Mouse (Mus musculus) spleen, embryonic (tissue): ENCODE measurements around the gene Pex11g.

Source experiments
- CTCF ChIA-PET: fragments of 350-600 bp; sonication (Branson Sonifier 250); formaldehyde crosslinking; loops from one replicate; lab custom pipeline; 2022; lab: Charles Lee

Gene Pex11g

DNA sequence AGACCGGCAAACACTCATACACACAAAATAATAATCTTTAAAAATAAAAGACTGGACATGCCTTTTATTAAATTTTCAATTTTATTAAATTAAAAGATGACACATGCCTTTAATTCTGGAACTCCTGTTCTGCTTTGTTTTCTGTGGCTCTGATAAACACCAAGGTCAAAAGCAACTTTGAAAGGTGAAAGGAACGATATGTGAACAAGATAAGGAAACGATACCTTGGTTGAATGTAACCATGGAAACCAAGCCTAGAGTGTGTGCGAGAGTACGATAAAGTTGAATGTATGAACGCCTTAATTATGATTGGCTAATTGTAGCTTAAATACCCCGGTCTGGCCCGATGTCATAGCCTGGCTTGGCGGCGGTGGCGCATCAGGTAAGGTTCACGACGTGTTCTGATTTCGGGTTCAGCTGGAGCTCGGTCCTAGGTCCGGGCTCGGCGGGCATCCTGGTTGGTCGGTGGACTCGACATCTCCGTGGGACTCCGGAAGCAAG lies 14.8 kb upstream of the Pex11g start:
- CTCF ChIA-PET = no interaction called here

DNA sequence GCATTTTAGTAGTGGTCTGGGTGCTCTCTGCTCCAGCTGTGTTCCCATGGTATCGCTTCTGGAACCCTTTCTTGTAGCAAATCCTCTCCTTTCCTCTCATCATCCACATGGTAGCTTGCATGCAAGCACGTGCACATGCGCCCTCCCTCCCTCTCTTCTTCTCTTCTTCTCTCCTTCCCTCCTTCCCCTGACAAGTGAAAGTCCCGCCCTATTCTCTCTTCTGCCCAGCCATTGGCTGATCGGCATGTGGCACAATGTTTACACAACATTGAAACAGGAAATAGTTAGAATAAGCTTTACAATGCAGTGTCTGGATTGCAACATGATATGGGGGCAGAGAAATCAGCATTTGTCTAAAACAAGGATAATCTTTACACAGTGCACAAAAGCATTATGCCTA lies 14.1 kb upstream of the Pex11g start:
- CTCF ChIA-PET = interaction anchor here (0.6 kb wide), 1 partner anchor 134 kb away, joined by 3 read pairs; no protein-coding TSS in a partner anchor

DNA sequence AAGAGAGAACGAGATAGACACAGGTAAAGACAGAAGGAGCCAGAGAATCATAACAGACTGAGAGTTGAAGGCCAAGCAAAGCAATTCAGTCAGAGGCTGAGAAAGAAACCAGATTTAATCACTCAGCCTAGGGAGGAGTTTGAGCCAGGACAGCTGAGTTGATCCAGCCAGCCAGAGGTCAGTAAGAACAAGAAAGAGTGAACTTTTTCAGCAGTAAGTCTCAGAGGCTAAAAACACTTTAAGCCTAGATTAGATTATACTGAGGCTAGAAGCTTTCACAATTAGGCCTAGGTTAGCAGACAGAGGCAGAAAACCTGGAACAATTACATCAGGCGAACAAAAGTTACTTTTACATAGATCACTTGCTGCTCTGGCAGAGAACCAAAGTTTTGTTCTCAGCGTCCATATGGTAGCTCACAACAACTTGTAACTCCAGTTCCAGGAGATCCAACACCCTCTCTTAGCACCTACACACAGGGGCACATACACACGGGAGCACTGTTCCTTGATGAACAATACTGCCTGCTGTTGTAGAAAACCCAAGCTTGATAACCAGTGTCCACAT lies 12.8 kb upstream of the Pex11g start:
- CTCF ChIA-PET = interaction anchor here (0.7 kb wide), 1 partner anchor 27 kb away, joined by 3 read pairs; no protein-coding TSS in a partner anchor

DNA sequence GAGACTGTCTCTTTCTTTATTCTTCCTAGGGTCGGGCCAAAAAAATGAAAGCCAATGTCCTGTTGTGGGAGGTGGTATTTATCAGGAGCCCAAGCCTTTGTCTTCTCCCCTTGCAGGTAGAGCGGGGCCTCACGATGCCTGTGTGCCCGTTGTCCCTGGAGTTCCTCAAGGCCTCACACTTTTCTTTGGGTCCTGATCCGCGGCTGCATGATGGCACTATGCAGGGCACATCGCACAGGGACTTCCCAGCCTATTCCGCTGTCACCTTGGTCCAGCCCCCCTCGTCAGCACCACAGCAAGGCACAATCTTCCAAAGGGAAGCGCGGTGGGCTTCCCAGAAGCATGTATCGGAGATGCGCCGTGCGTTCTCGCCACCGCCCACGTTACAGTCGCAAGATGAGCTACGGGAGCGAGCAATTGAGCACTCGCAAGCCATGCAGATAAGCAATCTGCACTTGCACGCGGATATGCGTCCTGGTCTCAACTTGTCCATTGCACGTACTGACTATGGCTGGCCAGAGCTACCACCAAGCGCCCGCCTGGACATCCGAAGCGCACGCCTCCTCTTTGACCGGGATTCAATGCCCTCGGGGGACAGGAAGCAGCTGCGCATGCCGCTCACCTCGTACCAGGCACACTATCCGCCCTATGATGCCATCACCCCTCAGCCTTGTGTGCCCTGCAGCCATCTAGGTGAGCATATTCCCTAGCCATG lies 8.4 kb upstream of the Pex11g start:
- CTCF ChIA-PET = no interaction called here

DNA sequence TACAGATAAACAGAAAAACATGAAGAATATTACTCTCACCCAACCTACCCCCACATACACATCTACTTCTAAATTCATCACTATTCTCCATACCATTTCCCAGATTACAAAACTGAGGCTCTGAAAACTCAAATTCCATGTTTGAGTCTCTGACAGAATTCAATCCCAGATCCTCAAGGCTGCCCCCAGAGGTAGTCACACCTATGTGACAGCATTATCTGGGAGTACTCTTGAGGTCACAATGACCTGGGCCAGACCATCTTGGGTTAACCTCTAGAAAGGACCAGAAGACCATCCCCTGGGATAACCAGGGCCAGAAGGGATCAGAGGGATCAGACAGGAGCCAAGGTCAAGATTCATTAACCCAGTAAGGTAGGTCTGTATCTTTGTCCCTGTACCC lies 3.1 kb upstream of the Pex11g start, which contains the start of gene Tex45:
Tex45 (plus strand) TSS at position 301 of the 400 bp plus-strand sequence.
- CTCF ChIA-PET = no interaction called here

DNA sequence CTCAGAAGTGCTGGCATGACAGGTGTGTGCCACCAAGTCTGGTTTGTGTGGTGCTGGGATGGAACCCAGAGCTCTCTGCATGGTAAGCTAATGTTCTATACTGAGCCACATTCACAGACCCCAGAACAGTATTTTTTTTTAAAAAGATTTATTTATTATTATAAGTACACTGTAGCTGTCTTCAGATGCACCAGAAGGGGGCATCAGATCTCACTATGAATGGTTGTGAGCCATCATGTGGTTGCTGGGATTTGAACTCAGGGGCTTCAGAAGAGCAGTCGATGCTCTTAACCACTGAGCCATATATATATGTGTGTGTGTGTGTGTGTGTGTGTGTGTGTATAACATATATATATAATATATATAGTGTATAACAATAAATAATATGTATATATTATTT lies 1.4 kb upstream of the Pex11g start:
- CTCF ChIA-PET = interaction anchor here (0.9 kb wide), 1 partner anchor 82 kb away, joined by 3 read pairs; no protein-coding TSS in a partner anchor

DNA sequence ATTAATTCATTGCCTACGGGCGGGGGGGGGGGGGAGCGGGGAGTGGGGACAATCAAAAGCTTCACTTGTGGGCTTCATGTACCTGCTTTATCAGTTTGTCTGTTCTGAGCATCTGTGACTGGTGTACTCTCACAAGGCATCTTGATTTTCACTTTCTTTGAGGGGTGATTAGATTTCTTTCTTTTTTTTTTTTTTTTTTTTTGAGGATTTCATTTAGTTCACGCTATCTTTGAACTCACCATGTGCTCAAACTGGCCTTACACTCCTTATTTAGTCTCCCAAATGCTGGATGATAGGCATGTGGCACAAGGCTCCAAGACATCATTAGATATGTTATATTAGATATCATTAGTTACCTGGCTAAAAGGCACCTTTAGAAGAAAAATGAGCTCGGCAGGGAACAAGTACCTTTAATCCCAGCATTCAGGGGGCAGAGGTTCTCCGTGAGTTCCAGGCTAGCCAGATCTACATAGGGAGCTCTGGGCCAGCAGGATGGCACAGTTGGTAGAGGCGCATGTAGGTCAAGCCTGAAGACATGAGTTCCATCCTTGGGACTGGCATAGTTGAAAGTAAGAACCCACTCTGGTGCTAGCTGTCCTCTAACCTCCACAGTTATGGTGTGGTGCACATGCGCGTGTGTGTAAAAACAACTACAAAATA lies 536 bp upstream of the Pex11g start:
- CTCF ChIA-PET = interaction anchor here (0.7 to 0.9 kb wide), 2 partner anchors 81 to 117 kb away, joined by 3 to 11 read pairs; no protein-coding TSS in a partner anchor

DNA sequence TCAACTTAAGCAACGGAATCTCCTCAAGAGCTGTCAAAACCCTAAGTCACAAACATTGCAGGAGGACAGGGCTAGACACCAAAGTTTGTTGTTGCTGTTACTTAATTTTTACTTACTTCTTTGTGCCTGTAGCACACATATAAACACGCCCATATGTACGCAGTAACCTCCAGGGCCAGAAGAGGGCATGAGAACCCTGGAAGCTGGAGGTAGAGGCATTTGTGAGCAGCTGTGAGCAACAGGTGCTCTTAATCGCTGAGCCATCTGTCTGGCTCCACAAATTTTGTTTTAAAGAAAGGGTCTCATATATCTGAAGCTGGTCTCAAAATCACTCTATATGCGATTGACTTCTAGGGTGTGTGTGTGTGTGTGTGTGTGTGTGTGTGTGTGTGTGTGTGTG lies 3.2 kb downstream of the Pex11g start:
- CTCF ChIA-PET = no interaction called here

DNA sequence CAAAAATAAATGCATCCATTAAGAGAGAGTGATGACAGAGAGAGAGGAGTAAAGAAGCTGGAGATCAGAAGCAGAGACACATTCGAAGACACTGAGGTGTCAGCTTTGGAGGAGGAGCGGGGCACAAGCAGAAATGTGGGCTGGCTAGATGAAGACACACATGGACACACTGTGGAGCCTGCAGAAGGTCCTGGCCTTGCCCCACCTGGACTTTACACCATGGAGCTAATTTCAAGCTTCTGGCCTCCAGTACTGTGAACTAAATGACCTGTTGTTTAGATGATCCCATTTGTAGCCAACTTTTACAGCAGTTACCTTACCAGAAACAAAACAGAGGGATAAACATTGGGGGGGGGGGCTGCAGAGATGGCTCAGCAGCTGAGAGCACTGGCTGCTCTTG lies 4.2 kb downstream of the Pex11g start:
- CTCF ChIA-PET = interaction anchor here (0.6 to 0.7 kb wide), 2 partner anchors 71 to 119 kb away, joined by 4 to 6 read pairs; no protein-coding TSS in a partner anchor

DNA sequence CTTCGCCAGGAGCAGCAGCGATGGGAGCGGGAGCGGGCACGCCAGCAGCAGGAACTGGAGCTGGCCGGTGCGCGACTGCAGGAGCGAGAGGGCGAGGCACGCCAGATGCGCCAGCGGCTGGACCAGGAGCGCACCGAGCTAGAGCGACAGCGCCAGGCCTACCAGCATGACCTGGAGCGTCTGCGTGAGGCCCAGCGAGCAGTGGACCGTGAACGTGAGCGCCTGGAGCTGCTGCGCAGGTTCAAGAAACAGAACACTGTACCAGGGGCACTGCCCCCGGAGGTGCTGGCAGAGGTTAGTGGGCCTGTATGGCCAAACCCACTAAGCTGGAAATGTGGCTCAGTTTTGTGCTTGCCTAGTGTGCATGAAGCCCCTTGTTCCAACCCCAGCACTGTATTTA lies 15.5 kb downstream of the Pex11g start:
- CTCF ChIA-PET = no interaction called here

DNA sequence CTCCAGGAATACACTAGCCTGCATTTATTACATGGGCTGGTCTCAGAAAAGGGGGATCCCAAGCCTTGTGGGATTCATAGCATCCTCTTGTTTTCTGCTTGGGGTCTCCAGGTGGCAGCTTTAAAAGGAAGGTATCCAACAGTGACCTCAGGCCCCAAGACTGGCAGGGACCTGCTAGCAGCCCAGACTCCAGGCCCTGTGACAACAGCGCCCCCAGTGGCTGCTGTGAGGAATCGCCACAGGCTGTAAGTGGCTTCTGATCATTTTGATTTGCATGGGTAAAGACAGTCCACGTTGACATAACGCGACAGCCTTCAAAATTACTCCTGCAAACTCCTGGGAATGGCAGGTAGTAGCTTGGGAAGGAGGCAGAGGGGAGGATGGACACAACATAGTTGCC lies 16.8 kb downstream of the Pex11g start:
- CTCF ChIA-PET = interaction anchor here (0.6 kb wide), 1 partner anchor 40 kb away, joined by 3 read pairs; no protein-coding TSS in a partner anchor

DNA sequence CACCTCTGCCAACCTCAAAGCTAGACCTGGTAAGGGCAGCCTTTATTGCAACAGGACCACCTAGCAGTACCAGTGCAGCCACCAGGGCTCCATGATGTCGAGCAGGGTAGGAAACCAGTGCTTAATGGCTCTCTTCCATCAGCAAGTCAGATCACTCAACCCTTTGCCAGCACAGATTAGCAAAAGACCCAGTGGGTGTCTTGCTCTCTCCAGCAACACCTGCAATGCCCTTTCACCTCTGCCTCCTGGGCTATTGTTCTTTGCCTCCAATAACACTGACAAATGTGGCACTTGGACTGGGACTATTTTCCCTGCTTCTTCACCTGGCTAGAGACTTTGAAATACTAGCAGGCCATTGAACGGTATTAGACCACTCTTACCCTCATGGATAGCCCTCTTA lies 18.3 kb downstream of the Pex11g start:
- CTCF ChIA-PET = no interaction called here

DNA sequence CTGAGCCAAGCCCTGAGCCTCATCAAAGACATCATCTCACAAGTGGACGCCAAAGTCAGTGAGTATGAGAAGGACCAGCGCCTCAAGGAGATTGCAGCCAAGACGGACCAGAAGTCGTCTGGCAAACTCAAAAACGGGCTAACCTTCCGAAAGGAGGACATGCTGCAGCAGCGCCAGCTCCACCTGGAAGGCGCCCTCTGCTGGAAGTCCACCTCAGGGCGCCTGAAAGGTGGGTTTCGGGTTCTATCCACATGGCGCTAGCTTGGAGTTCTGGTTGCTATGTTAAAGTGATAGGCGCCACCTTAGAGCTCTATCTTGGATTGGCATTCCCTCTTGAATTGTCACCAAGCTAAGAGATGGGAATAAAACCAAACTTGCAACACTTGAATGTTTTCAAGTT lies 28.0 kb downstream of the Pex11g start:
- CTCF ChIA-PET = interaction anchor here (0.9 kb wide), 1 partner anchor 16 kb away, joined by 3 read pairs; no protein-coding TSS in a partner anchor

DNA sequence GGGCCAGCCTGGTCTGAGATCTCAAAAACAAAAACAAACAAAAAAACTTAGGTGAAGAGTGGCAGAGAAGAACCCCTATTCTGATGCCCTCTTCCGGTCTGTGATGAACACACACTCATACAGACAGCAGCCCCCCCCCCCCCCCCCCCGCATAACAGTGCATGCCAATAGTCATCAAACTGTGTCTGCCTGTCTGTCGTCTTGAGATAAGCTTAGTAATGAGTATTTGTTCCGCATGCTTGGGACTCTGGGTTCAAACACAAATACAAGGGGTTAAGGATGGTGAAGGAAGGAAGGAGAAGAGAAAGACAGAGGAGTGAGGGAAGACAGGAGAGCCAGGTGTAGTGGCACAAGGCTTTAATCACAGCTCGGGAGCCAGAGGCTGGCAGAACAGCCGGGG lies 31.0 kb downstream of the Pex11g start:
- CTCF ChIA-PET = no interaction called here

DNA sequence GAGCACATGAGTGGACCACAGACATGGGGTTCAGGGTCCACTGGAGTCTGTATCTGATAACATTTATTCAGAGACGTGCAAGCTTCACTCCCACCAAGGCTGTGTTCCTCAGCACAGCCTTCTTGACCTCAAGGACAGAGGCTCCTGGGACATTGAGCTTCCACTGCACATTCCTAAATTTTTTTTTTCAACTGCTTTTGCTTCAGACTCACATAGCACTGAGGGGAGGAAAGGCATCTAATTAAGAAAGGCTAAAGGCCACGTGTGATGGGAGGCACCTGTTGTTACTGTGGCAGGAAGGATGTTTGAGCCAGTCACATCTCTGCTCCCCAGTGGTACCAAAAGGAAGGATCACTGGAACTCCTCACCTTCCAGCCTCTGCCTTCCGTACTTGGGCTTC lies 36.4 kb downstream of the Pex11g start:
- CTCF ChIA-PET = no interaction called here

DNA sequence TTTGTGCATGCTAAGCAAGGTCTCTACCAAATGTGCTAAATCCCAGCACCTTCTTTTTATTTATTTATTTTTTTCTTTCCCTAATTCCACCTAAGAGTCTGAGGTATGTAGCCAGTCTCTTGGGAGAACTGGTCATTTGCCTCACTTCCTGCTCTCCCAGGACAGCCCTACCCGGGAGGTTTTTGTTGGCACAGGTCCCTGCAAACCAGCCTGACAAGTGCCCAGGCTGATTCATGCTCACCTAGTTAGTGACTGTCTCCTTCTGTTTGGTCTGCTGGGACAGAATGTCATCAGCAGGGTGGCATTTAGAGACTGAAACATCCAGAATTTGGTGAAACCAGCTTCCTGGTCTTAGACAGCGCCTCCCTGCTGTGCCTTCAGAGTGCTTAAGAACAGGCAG lies 37.5 kb downstream of the Pex11g start:
- CTCF ChIA-PET = no interaction called here

DNA sequence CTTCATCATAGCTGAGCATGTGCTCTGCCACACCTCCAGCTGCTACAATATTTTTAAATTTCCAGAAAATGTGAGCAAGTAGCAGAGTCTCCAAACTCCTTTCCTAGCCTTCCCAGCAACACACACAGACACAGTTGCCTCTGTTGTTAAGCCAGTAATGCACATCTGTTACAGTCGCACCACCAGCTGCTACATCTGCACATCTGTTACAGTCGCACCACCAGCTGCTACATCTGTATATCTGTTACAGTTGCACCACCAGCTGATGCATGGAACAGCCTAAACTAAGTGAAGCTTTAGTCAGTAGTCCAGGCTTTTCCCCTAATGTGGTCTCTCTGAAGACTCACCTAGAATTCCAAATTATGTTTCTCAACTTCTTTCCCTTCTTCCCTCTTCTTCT lies 39.1 kb downstream of the Pex11g start:
- CTCF ChIA-PET = interaction anchor here (0.8 kb wide), 1 partner anchor 15 kb away, joined by 3 read pairs; no protein-coding TSS in a partner anchor

DNA sequence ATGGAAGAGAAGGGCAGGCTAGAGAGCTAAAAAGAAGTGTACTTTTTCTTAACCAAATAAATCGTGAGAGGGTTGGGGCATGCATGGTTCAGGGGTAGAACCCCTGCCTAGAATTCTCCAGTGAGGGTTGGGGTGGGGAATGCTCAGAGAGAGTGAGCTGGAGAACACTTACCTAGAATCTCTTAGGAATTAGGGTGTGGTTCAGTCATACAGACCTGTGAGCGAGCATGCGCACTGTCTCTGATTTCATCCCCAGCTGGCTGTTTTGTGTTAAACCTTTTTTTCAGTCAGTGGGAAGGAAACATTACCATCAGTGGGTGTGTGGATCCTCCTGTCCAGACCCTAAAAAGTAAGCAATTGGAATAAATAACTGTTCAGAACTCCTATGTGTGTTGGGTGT lies 41.3 kb downstream of the Pex11g start:
- CTCF ChIA-PET = no interaction called here

DNA sequence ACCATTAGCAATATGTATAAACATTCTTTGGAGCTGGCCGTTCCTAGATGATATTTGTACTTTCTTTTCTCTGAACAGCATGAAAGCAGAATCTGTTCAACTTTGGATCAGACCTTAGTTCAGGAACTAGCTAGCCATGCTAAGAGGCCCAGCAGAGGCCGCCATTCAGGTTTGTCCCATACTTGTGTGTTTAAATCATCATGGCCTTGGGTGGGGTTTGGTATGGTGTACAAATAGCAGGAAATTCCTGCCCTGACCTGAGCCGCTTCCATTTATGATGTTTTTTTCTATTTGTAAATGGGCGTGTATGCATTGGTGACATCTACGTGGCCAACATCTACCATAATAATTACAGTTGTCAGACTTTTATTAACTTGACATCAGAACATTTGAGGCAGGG lies 42.3 kb downstream of the Pex11g start:
- CTCF ChIA-PET = no interaction called here

DNA sequence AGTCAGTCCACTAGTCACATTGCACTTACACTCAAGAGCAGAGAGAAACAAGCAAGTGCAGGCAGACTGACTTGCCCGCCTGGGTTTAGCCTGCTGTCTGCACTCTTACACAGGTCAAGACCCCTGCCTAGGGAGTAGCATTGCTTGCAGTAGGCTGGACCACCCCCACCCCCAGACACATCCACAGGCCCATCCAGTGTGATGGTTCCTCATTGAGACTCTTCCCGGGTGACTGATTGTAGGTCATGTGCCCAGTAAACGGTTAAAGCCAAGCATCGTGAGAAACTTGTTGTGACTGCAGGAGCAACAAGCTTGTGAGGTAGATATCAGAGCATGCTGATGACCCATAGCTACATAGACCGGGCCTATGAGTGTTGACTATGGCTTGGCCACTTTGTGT lies 46.0 kb downstream of the Pex11g start:
- CTCF ChIA-PET = interaction anchor here (0.6 kb wide), 1 partner anchor 51 kb away, joined by 5 read pairs; no protein-coding TSS in a partner anchor

DNA sequence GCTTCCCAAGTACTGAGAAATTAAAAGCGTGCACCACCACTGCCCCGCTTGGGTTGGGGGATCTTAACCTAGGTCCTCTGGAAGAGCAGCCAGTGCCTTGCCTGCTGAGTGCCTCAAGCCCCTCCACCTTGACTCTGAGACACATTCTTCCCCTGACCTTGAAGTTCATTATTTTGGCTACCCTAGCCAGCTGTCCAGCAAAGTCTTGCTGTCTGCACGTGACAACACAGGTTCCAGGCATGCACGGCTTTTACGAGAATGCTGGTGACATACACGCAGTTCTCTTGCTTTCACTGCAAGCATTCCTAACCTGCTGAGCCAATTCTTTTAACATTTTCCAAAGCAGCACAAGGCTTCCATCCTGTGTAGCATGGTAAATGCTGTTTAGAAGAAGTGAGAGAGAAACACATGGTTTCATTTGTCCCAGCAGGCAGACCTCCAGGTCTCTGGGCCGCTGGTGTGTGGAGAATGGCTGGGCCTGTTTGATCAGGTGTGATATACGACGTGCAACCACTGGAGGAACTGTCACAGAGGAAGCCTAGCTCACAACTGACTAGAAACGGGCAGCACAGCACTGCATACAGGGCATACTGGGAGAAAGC lies 47.3 kb downstream of the Pex11g start:
- CTCF ChIA-PET = no interaction called here

DNA sequence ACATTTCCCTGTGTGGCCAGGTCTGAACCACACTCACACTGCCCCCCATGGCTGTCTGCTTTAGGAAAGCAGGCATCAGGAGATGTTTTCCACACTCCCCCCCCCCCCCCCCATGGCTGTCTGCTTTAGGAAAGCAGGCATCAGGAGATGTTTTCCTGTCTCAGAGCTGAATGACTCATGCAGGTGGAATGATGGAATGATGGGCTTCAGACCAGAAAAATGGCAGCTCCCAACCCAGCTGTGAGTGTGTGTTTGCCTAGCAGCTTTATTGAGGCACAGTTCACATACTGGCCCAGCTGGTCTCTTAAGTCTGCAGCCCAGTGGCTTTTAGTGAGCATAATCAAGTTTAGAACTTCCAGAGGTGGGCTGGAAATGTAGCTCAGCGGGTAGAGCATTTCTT lies 49.4 kb downstream of the Pex11g start:
- CTCF ChIA-PET = no interaction called here
